Mouse (Mus musculus) embryonic fibroblast, embryonic 13.5 days (primary cell): ENCODE data around the gene Hacd2.

ENCODE experiments used
- CTCF ChIP-seq: IDR thresholded peaks from 2 replicates; pipeline ENCODE4 v1.5.1; 2011; ENCODE audit warnings: mild to moderate bottlenecking, control low read depth, low read length, moderate library complexity, borderline replicate concordance; ENCODE audit not compliant: insufficient read depth
- POLR2A ChIP-seq: IDR thresholded peaks from 2 replicates; pipeline ENCODE4 v1.6.1; 2011; ENCODE audit warnings: low read depth, mild to moderate bottlenecking, control low read depth, low read length, moderate library complexity

DNA sequence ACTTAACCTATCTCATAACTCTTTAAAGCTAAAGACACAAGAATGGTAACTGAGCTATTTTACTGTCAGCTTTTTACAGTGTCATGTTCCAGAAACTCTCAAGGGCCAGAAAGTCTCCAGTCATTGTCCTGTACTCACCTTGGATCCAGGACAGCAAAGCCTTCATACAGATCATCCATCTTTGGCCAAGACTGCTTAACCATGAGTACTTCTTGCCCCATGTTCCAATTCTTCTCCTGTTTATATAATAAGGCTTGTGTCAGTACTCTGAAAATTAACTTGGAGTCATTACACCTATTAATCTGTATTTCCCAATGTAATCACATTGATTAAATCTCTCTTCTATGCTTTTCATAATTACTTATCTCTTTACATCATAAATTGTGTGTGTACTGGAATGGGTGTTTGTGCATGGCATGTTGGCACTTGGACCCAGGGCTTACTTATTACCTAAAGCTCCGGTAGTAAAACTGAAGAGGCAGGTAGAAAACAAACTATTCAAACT lies 3.7 kb upstream of the Hacd2 start:
- TF ChIP-seq CTCF (no peak), POLR2A (no peak)
